ENCODE assay signal across 9 mouse cellular contexts in the genomic region with DNA sequence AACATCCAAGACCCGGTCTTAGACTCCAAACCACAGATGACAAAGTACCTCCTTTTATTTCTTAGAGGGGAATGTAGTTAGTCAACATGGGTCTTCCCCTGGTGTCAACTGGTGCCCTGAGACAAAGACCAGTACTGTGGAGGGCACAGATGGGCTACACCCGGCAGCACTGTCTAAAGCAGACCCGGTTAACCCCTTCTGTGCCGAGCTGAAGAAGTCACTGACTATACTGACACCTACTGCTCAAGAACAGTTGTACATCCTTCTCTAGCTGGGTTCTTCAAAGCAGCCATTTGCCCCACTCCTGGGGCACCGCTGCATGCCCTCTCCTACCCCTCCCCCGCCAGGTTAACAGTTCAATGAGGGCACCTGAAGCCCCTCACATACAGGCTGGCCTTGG.
A peak's percentile ranks its signal among the peaks of the same experiment; 100 is the strongest.
DNase-seq lines count a peak whose midpoint lies in the region; ATAC-seq and TF ChIP-seq lines count a peak whose summit lies in the region.
"Had no signal": no experiment of that assay in that cellular context is flagged by ENCODE, and none has a peak within 500 bp of the region (broad histone marks: within the 10 kb centered on the region; RNA-seq: fewer than 3 reads in every experiment).

No protein-coding gene starts in this region.

- H3K4me2 ChIP-seq in forebrain, embryonic 14.5 days (ENCODE audit: low read length): no peak overlapping the region
- H3K4me2 ChIP-seq: heart, embryonic 13.5 days had no signal

- H3K4me1 ChIP-seq in forebrain, embryonic 14.5 days (ENCODE audit: control insufficient read depth, insufficient read depth, low read length): peaks cover 25% of the 10 kb centered on the region
- H3K4me1 ChIP-seq in midbrain, embryonic 10.5 days: peaks cover 65% of the 10 kb centered on the region

- H3K27me3 ChIP-seq in forebrain, embryonic 14.5 days (replicated peaks; ENCODE audit: control insufficient read depth, insufficient read depth, low read length): no peaks in the 10 kb centered on the region
- no peaks in the 10 kb centered on the region for H3K27me3 ChIP-seq in midbrain, embryonic 10.5 days (ENCODE audit: low read depth, poor library complexity, severe bottlenecking)
- H3K27me3 ChIP-seq: heart, embryonic 13.5 days had no signal

- intact Hi-C loops in gastrocnemius, adult 2 months (cut with DNase I): loop anchor here (10.0 kb wide), 1 partner anchor 305 kb away; no protein-coding TSS in a partner anchor

- no peaks in the 10 kb centered on the region for H3K9me3 ChIP-seq in forebrain, embryonic 14.5 days (replicated peaks; ENCODE audit: control insufficient read depth, low read length)
- H3K9me3 ChIP-seq in midbrain, embryonic 10.5 days (replicated peaks): no peaks in the 10 kb centered on the region
- H3K9me3 ChIP-seq: heart, embryonic 13.5 days had no signal

- no peak overlapping the region for H3K27ac ChIP-seq in gastrocnemius, adult 2 months
- H3K27ac ChIP-seq in forebrain, embryonic 14.5 days (ENCODE audit: low read depth, low read length): no peak overlapping the region; the same call in 1 of the 2 replicates
- peak overlapping the region; percentile 75 for H3K27ac ChIP-seq in midbrain, embryonic 10.5 days (replicated peaks)
- H3K27ac ChIP-seq: heart, embryonic 13.5 days had no signal

- TF ChIP-seq CTCF in gastrocnemius, adult 2 months (IDR thresholded peaks at IDR 0.05): peak; percentile 6; the same call in 1 of the 2 replicates

- H3K9ac ChIP-seq in forebrain, embryonic 14.5 days (ENCODE audit: low read length): no peak overlapping the region; the same call in 1 of the 2 replicates
- H3K9ac ChIP-seq: heart, embryonic 13.5 days had no signal

- 31% methylated on average over 6 of the region's 6 CpGs for WGBS in forebrain, embryonic 14.5 days
- 27% methylated on average over 6 of the region's 6 CpGs for WGBS in midbrain, embryonic 10.5 days

- no peaks in the 10 kb centered on the region for H3K36me3 ChIP-seq in forebrain, embryonic 14.5 days (ENCODE audit: control insufficient read depth, insufficient read depth, low read length)
- H3K36me3 ChIP-seq in midbrain, embryonic 10.5 days: no peaks in the 10 kb centered on the region
- H3K36me3 ChIP-seq: heart, embryonic 13.5 days had no signal

- no peak overlapping the region for H3K4me3 ChIP-seq in gastrocnemius, adult 2 months
- no peak overlapping the region for H3K4me3 ChIP-seq in forebrain, embryonic 14.5 days (ENCODE audit: low read depth, low read length)
- H3K4me3 ChIP-seq in midbrain, embryonic 10.5 days: no peak overlapping the region
- H3K4me3 ChIP-seq: heart, embryonic 13.5 days had no signal

- no peak for DNase-seq in gastrocnemius, adult 2 months
- DNase-seq in gastrocnemius, adult 8-10 months (ENCODE audit: low spot score in 2 of 2): no peak
- peak; percentile 76 for DNase-seq in right cerebral cortex, postnatal 4 days
- no peak for DNase-seq in right cerebral cortex, adult 18-20 months
- DNase-seq in forebrain, embryonic 14.5 days (ENCODE audit: low spot score): peak; percentile 83
- DNase-seq in midbrain, embryonic 10.5 days (ENCODE audit: low spot score): peak; percentile 65
- peak; percentile 70 for DNase-seq in thymus, postnatal 25 days
- no peak for DNase-seq in gastrocnemius, postnatal 4 days (ENCODE audit: low spot score in 2 of 2)

- peak; percentile 46 for ATAC-seq in forebrain, embryonic 14.5 days

Comparison
In these comparisons a context has a peak if more than half of its experiments do, and no peak if none do; other contexts are left out.
1. DNase-seq: peak in right cerebral cortex, postnatal 4 days (single experiment), forebrain, embryonic 14.5 days (single experiment), midbrain, embryonic 10.5 days (single experiment) and thymus, postnatal 25 days (single experiment); none in gastrocnemius, adult 2 months (single experiment), gastrocnemius, adult 8-10 months (0 of 2), right cerebral cortex, adult 18-20 months (single experiment) and gastrocnemius, postnatal 4 days (0 of 2).